14 mouse cellular contexts compared by ENCODE assay signal in the genomic region with DNA sequence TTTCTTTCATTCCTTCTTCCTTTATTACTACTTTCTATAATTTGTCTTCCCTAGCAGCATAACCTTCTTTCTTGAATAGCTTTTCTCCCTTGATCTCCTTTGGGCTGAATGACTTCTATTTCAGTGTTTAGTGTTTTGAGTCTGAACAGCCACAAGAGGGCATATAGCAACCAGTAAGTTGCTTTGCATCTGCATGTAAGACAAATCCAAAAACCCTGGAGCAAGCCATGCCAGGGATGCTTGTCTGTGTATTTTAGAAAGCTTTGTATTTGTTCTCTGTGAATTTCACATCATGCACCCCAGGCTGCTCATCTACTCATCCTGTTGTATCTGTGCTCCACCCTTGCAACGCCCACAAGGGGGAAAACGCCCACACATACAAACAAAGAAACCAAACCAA. TPM values are rescaled to one million over a fixed set of nuclear protein-coding genes. Genes with fewer than 3 reads are reported as not detected.
DNase-seq lines count a peak whose midpoint lies in the region; ATAC-seq and TF ChIP-seq lines count a peak whose summit lies in the region.
"Had no signal": no experiment of that assay in that cellular context is flagged by ENCODE, and none has a peak within 500 bp of the region (broad histone marks: within the 10 kb centered on the region; RNA-seq: fewer than 3 reads in every experiment).

No protein-coding gene starts in this region.

- ATAC-seq in heart, postnatal 0 days (ENCODE audit: insufficient read depth, low read depth), result no peak
- ATAC-seq in midbrain, embryonic 16.5 days, result peak; percentile 69
- ATAC-seq in liver, embryonic 11.5 days (replicated peaks; ENCODE audit: low FRiP score), result no peak

- H3K36me3 ChIP-seq in heart, postnatal 0 days (replicated peaks; ENCODE audit: control insufficient read depth, insufficient read depth, low read length), result no peaks in the 10 kb centered on the region
- no peaks in the 10 kb centered on the region for H3K36me3 ChIP-seq in midbrain, embryonic 16.5 days (ENCODE audit: control insufficient read depth, insufficient read depth, low read length)
- no peaks in the 10 kb centered on the region for H3K36me3 ChIP-seq in midbrain, embryonic 10.5 days
- H3K36me3 ChIP-seq in splenic B cell, adult 2 months (ENCODE audit: control insufficient read depth, insufficient read depth, low read length, poor library complexity, severe bottlenecking), result no peaks in the 10 kb centered on the region
- no peaks in the 10 kb centered on the region for H3K36me3 ChIP-seq in liver, embryonic 11.5 days (ENCODE audit: control insufficient read depth, insufficient read depth, low read length)
- H3K36me3 ChIP-seq: heart, embryonic 13.5 days; liver, embryonic 15.5 days had no signal

- intact Hi-C loops in heart, postnatal 25 days (cut with DNase I), result loop anchor here (5.0 kb wide), 1 partner anchor 62 kb away; no protein-coding TSS in a partner anchor

- TF ChIP-seq EP300 in heart, postnatal 0 days (IDR thresholded peaks at IDR 0.05; ENCODE audit: low read depth), result no peak

- H3K4me3 ChIP-seq in heart, postnatal 0 days (ENCODE audit: low read depth, low read length), result no peak overlapping the region
- no peak overlapping the region for H3K4me3 ChIP-seq in midbrain, embryonic 16.5 days (ENCODE audit: low read depth, low read length)
- H3K4me3 ChIP-seq in midbrain, embryonic 10.5 days, result no peak overlapping the region
- no peak overlapping the region for H3K4me3 ChIP-seq in liver, embryonic 11.5 days (ENCODE audit: low read depth, low read length)
- H3K4me3 ChIP-seq: heart, embryonic 13.5 days; liver, embryonic 15.5 days had no signal

- no peaks in the 10 kb centered on the region for H3K27me3 ChIP-seq in heart, postnatal 0 days (ENCODE audit: control insufficient read depth, insufficient read depth, low read length)
- no peaks in the 10 kb centered on the region for H3K27me3 ChIP-seq in midbrain, embryonic 16.5 days (ENCODE audit: control insufficient read depth, insufficient read depth, low read depth, low read length)
- no peaks in the 10 kb centered on the region for H3K27me3 ChIP-seq in midbrain, embryonic 10.5 days (ENCODE audit: low read depth, poor library complexity, severe bottlenecking)
- H3K27me3 ChIP-seq in splenic B cell, adult 2 months (ENCODE audit: control insufficient read depth, insufficient read depth, low read length, poor library complexity, severe bottlenecking), result no peaks in the 10 kb centered on the region
- no peaks in the 10 kb centered on the region for H3K27me3 ChIP-seq in liver, embryonic 11.5 days (replicated peaks; ENCODE audit: control insufficient read depth, insufficient read depth, low read length)
- H3K27me3 ChIP-seq: heart, embryonic 13.5 days; liver, embryonic 15.5 days had no signal

- WGBS in heart, postnatal 0 days, result 68% methylated on average over 2 of the region's 2 CpGs
- 90% methylated on average over 2 of the region's 2 CpGs for WGBS in midbrain, embryonic 16.5 days
- 90% methylated on average over 2 of the region's 2 CpGs for WGBS in midbrain, embryonic 10.5 days
- 78% methylated on average over 2 of the region's 2 CpGs for WGBS in liver, embryonic 11.5 days

- no peaks in the 10 kb centered on the region for H3K9me3 ChIP-seq in heart, postnatal 0 days (replicated peaks; ENCODE audit: control insufficient read depth, low read length)
- no peaks in the 10 kb centered on the region for H3K9me3 ChIP-seq in midbrain, embryonic 16.5 days (replicated peaks; ENCODE audit: control insufficient read depth, low read length, poor library complexity, severe bottlenecking)
- no peaks in the 10 kb centered on the region for H3K9me3 ChIP-seq in midbrain, embryonic 10.5 days (replicated peaks)
- H3K9me3 ChIP-seq in liver, embryonic 11.5 days (ENCODE audit: control insufficient read depth, low read length), result no peaks in the 10 kb centered on the region
- H3K9me3 ChIP-seq: heart, embryonic 13.5 days; liver, embryonic 15.5 days had no signal

- TF ChIP-seq CTCF in heart, postnatal 0 days (IDR thresholded peaks at IDR 0.05; ENCODE audit: low read depth), result peak; percentile 37
- TF ChIP-seq CTCF in brain, embryonic 14.5 days (IDR thresholded peaks at IDR 0.05; ENCODE audit: borderline replicate concordance, extremely low read depth, insufficient read depth, insufficient read length), result peak; percentile 39; the same call in 1 of the 2 replicates

- DNase-seq in heart, postnatal 0 days (ENCODE audit: low spot score), result no peak
- DNase-seq in heart, postnatal 25 days (ENCODE audit: low spot score), result no peak
- no peak for DNase-seq in midbrain, embryonic 10.5 days (ENCODE audit: low spot score)
- DNase-seq in brain, embryonic 14.5 days (ENCODE audit: low read depth), result peak; percentile 73
- peak; percentile 30 for DNase-seq in splenic B cell, adult 2 months (ENCODE audit: low read depth, low spot score)
- no peak for DNase-seq in liver
- DNase-seq in liver, embryonic 11.5 days (ENCODE audit: low spot score), result no peak
- DNase-seq: cerebellum, adult 18-20 months; kidney, postnatal 4 days had no signal

- no peaks in the 10 kb centered on the region for H3K4me1 ChIP-seq in heart, postnatal 0 days (ENCODE audit: control insufficient read depth, insufficient read depth)
- H3K4me1 ChIP-seq in midbrain, embryonic 16.5 days (ENCODE audit: control insufficient read depth, insufficient read depth, low read length), result no peaks in the 10 kb centered on the region
- H3K4me1 ChIP-seq in midbrain, embryonic 10.5 days, result no peaks in the 10 kb centered on the region
- no peaks in the 10 kb centered on the region for H3K4me1 ChIP-seq in liver, embryonic 11.5 days (replicated peaks; ENCODE audit: control insufficient read depth, insufficient read depth, low read length)
- H3K4me1 ChIP-seq: heart, embryonic 13.5 days; liver, embryonic 15.5 days had no signal

- TF ChIP-seq POLR2A in brain, embryonic 14.5 days (IDR thresholded peaks at IDR 0.05; ENCODE audit: borderline replicate concordance, extremely low read depth, insufficient read depth, insufficient read length, poor library complexity, severe bottlenecking), result no peak

- no peak overlapping the region for H3K4me2 ChIP-seq in heart, postnatal 0 days (ENCODE audit: low read depth, low read length)
- no peak overlapping the region for H3K4me2 ChIP-seq in midbrain, embryonic 16.5 days (ENCODE audit: low read length)
- no peak overlapping the region for H3K4me2 ChIP-seq in liver, embryonic 11.5 days
- H3K4me2 ChIP-seq: heart, embryonic 13.5 days; liver, embryonic 15.5 days had no signal

- H3K27ac ChIP-seq in heart, postnatal 0 days (ENCODE audit: low read depth), result no peak overlapping the region
- no peak overlapping the region for H3K27ac ChIP-seq in midbrain, embryonic 16.5 days (ENCODE audit: low read length)
- no peak overlapping the region for H3K27ac ChIP-seq in midbrain, embryonic 10.5 days (replicated peaks)
- H3K27ac ChIP-seq in liver, embryonic 11.5 days (ENCODE audit: low read depth, low read length), result no peak overlapping the region
- H3K27ac ChIP-seq: heart, embryonic 13.5 days; liver, embryonic 15.5 days had no signal

- H3K9ac ChIP-seq in heart, postnatal 0 days (replicated peaks; ENCODE audit: low read depth, low read length), result no peak overlapping the region
- H3K9ac ChIP-seq in midbrain, embryonic 16.5 days (ENCODE audit: low read depth, low read length), result no peak overlapping the region
- H3K9ac ChIP-seq in liver, embryonic 11.5 days (ENCODE audit: low read depth, low read length), result no peak overlapping the region
- H3K9ac ChIP-seq: heart, embryonic 13.5 days; liver, embryonic 15.5 days had no signal

RNA-seq across cellular contexts. Expression of gene Fpr3, which starts 11.6 kb away (rescaled TPM):
- total RNA-seq in heart, postnatal 0 days (2014; rRNA removed; ENCODE audit: low replicate concordance), result not detected in 2 replicates
- polyA plus RNA-seq in heart, postnatal 0 days (2015; fragmentation: Nextera tagmentation; extraction: Ambion mirVana), result not detected in 2 replicates
- total RNA-seq in heart, postnatal 25 days (2021), result not detected
- not detected in 2 replicates for polyA plus RNA-seq in midbrain, embryonic 16.5 days (2015; fragmentation: Nextera tagmentation; extraction: Ambion mirVana)
- polyA plus RNA-seq in midbrain, embryonic 10.5 days (2016; fragmentation: Nextera tagmentation; extraction: Ambion mirVana), result not detected in 2 replicates
- polyA plus RNA-seq in brain, embryonic 14.5 days (2012; rRNA removed), result not detected in 2 replicates
- polyA plus RNA-seq in liver, embryonic 11.5 days (2014; fragmentation: Nextera tagmentation; extraction: Ambion mirVana), result not detected in 2 replicates
- total RNA-seq: neutrophil, adult 5-6 weeks had no signal
- polyA plus RNA-seq: heart, embryonic 13.5 days; liver, embryonic 15.5 days; testis, adult 2 months had no signal

RNA-seq across cellular contexts. Expression of gene Fpr2, which starts 11.6 kb away (rescaled TPM):
- 1.3 TPM in 1 of 2 replicates, not detected in the other for total RNA-seq in heart, postnatal 0 days (2014; rRNA removed; ENCODE audit: low replicate concordance)
- polyA plus RNA-seq in heart, postnatal 0 days (2015; fragmentation: Nextera tagmentation; extraction: Ambion mirVana), result 0.19 and 0.33 TPM in 2 replicates
- total RNA-seq in heart, postnatal 25 days (2021), result not detected
- polyA plus RNA-seq in midbrain, embryonic 16.5 days (2015; fragmentation: Nextera tagmentation; extraction: Ambion mirVana), result 0.23 TPM in 1 of 2 replicates, not detected in the other
- not detected in 2 replicates for polyA plus RNA-seq in midbrain, embryonic 10.5 days (2016; fragmentation: Nextera tagmentation; extraction: Ambion mirVana)
- 0.23 and 0.46 TPM in 2 replicates for polyA plus RNA-seq in brain, embryonic 14.5 days (2012; rRNA removed)
- polyA plus RNA-seq in liver, embryonic 11.5 days (2014; fragmentation: Nextera tagmentation; extraction: Ambion mirVana), result 0.21 TPM in 1 of 2 replicates, not detected in the other
- polyA plus RNA-seq: heart, embryonic 13.5 days; testis, adult 2 months had no signal

RNA-seq across cellular contexts. Expression of gene Fpr1, which starts 15.5 kb away (rescaled TPM):
- total RNA-seq in heart, postnatal 0 days (2014; rRNA removed; ENCODE audit: low replicate concordance), result not detected in 2 replicates
- polyA plus RNA-seq in heart, postnatal 0 days (2015; fragmentation: Nextera tagmentation; extraction: Ambion mirVana), result 0.40 and 0.53 TPM in 2 replicates
- under 1 TPM in 1 of 2 experiments, not detected in 1; 0.18 TPM for total RNA-seq in heart, postnatal 25 days (2021)
- 0.18 TPM in 1 of 2 replicates, not detected in the other for polyA plus RNA-seq in midbrain, embryonic 16.5 days (2015; fragmentation: Nextera tagmentation; extraction: Ambion mirVana)
- not detected in 2 replicates for polyA plus RNA-seq in midbrain, embryonic 10.5 days (2016; fragmentation: Nextera tagmentation; extraction: Ambion mirVana)
- 0.05 TPM in 1 of 2 replicates, not detected in the other for polyA plus RNA-seq in brain, embryonic 14.5 days (2012; rRNA removed)
- 0.37 TPM in 1 of 2 replicates, not detected in the other for polyA plus RNA-seq in liver, embryonic 11.5 days (2014; fragmentation: Nextera tagmentation; extraction: Ambion mirVana)
- polyA plus RNA-seq: testis, adult 2 months had no signal

RNA-seq across cellular contexts. Expression of gene Has1, which starts 44.3 kb away (rescaled TPM):
- total RNA-seq in heart, postnatal 0 days (2014; rRNA removed; ENCODE audit: low replicate concordance), result 2.9 and 4.0 TPM in 2 replicates
- polyA plus RNA-seq in heart, postnatal 0 days (2015; fragmentation: Nextera tagmentation; extraction: Ambion mirVana), result 1.00 and 1.1 TPM in 2 replicates
- under 1 TPM; 0.45 to 0.55 TPM for total RNA-seq in heart, postnatal 25 days (2021)
- 0.98 and 1.3 TPM in 2 replicates for polyA plus RNA-seq in midbrain, embryonic 16.5 days (2015; fragmentation: Nextera tagmentation; extraction: Ambion mirVana)
- polyA plus RNA-seq in midbrain, embryonic 10.5 days (2016; fragmentation: Nextera tagmentation; extraction: Ambion mirVana), result 0.65 and 0.83 TPM in 2 replicates
- polyA plus RNA-seq in brain, embryonic 14.5 days (2012; rRNA removed), result 0.11 and 0.25 TPM in 2 replicates
- 0.31 and 0.58 TPM in 2 replicates for polyA plus RNA-seq in liver, embryonic 11.5 days (2014; fragmentation: Nextera tagmentation; extraction: Ambion mirVana)
- total RNA-seq: neutrophil, adult 5-6 weeks had no signal
- polyA plus RNA-seq: testis, adult 2 months had no signal

Comparison
In these comparisons a context has a peak if more than half of its experiments do, and no peak if none do; other contexts are left out.
1. DNase-seq: peak in brain, embryonic 14.5 days (single experiment) and splenic B cell, adult 2 months (single experiment); none in heart, postnatal 0 days (single experiment), heart, postnatal 25 days (single experiment), midbrain, embryonic 10.5 days (single experiment), liver (single experiment) and liver, embryonic 11.5 days (single experiment).